Mouse (Mus musculus) 3134 (cell line): ENCODE measurements around the gene D330045A20Rik.
"Not testable (repeated sequence)": the region's sequence is repeated elsewhere in the genome, so short reads cannot be mapped to it uniquely, and the experiment has no call there.

Source experiments
- DNase-seq: peaks from one replicate; pipeline ENCODE4 v3.0.0-alpha.2; 2011; ENCODE audit warnings: low spot score; ENCODE audit not compliant: insufficient read length; ENCODE audit errors: extremely low read depth

Gene D330045A20Rik

GRCm38 (mm10) chrX:139480022-139480894 is at the start of gene D330045A20Rik:
Gene D330045A20Rik (plus strand): TSS chrX:139480367.
- no peak for DNase-seq

- no peak for DNase-seq
These were observed 47.6 kb upstream of the D330045A20Rik start for GRCm38 (mm10) chrX:139432550-139432949.

GRCm38 (mm10) chrX:139435202-139435601 is 45.0 kb upstream of the D330045A20Rik start:
- no peak for DNase-seq

GRCm38 (mm10) chrX:139441057-139441456 is 39.1 kb upstream of the D330045A20Rik start:
- not testable (repeated sequence) for DNase-seq

DNA sequence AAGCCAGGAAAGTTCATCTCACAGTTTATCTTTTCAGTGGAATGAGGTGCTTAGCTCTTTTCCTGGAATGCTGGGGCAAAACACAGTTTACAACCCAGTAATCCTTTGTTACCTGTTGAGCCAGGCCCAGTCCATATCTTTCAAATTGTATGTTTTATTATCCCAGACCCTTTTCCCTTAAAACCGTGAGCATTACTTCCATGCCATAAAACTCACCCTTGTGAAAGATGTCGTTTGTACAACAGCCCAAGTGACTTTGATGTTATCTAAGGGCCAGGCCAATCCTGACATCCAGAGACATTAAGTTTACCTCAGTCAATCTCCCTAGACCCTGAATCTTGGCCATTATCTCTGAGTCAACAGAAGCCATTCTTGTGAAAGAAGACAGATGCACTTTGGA is 23.4 kb upstream of the D330045A20Rik start:
- DNase-seq, result no peak

GRCm38 (mm10) chrX:139482083-139482482 is 1.9 kb downstream of the D330045A20Rik start:
- no peak for DNase-seq

DNA sequence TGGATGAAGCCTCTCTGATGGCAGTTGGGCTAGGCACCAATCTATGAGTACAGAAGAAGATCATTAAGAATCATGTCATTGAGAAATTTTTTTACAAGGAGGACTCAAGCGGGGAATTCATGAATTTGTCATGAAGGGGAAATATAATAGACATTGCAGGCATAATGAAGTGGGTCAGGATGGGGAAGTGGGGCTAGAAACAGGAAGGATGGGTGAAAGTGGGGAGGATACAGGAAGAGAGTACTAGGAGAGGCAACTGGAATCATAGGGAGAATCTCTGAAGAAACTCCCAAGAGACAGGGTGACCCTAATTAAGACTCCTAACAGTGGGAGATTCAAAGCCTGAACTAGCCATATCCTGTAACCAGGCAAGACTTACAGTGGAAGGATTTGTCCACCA is 4.8 kb downstream of the D330045A20Rik start:
- no peak for DNase-seq

GRCm38 (mm10) chrX:139516156-139516555 is 36.0 kb downstream of the D330045A20Rik start:
- DNase-seq, result no peak

DNA sequence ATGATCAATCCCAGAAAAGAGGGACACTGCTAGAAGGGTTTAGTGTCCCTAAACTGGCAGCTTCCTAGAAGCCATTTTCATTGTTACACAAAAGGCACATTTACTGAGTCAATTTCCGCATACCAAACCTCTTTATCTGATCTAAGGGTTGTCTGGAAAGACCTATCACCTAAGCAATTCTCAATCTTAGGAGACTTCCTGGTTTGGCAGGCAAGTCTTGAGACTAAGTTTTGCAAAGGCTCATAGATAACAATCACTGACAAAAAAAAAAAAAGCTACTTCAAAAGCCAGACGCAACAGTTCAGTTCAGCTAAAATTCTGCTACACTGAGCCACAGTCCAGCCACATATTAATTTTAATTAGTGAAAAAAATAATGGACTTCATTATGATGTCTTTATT is 39.1 kb downstream of the D330045A20Rik start:
- no peak for DNase-seq

GRCm38 (mm10) chrX:139524303-139525091 is 44.3 kb downstream of the D330045A20Rik start:
- DNase-seq, result no peak

GRCm38 (mm10) chrX:139525724-139526123 is 45.6 kb downstream of the D330045A20Rik start:
- DNase-seq, result no peak

DNA sequence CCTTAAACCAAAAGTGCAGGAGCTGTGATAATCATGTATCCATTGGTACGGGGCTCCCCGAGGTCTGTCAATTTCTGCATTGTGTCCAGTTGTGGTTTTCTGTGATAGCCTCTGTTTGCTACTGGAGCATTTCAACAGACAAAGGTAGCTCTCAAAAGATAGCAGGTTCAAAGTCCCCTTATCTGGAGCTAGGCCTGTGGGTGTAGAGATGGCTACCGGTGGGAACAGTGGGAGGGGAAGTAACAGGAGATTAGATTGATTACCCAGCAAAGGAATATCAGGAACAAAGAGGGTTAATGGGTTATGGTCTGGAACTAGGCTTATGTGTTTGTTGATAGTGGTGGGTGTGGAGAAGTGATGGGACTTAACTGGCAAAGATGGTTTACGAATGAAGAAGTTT is 46.8 kb downstream of the D330045A20Rik start:
- no peak for DNase-seq

DNA sequence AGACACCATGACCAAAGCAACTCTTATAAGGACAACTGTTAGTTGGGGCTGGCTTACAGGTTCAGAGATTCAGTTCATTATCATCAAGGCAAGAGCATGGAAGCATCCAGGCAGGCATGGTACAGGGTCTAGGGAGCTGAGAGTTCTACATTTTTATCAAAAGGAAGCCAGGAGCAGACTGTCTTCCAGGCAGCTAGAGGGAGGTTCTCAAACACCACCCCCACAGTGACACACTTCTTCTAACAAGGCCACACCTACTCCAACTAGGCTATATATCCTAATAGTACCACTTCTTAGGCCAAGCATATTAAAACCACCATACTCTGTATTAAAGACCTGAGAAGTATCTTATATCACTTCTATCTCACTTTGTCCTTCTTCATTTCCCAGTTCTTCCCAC is 49.5 kb downstream of the D330045A20Rik start:
- no peak for DNase-seq

- DNase-seq, result no peak
These were observed 52.1 kb downstream of the D330045A20Rik start for GRCm38 (mm10) chrX:139532293-139532692.

- no peak for DNase-seq
These were observed 57.7 kb downstream of the D330045A20Rik start for GRCm38 (mm10) chrX:139537641-139538397.

GRCm38 (mm10) chrX:139543726-139544125 is 63.6 kb downstream of the D330045A20Rik start:
- peak; percentile 10 for DNase-seq

DNA sequence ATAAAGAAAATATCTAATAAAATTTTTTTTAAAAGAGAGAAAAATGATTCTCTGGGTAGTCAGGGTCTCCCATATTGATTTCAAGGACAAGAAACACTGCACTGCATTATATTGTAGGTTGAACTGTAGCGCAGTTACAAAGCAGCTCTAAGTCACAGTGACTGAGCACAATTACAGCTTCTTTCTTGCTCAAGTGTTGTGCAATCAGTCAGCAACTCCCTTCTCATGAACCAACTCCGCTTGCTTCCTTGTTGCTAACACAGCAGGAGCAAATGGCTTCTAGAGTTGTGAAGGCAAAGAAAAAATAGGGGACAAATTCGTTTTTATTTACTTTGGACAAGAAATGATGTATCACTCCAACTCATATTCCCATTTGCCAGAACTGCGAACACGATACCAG is 70.3 kb downstream of the D330045A20Rik start:
- DNase-seq, result no peak

DNA sequence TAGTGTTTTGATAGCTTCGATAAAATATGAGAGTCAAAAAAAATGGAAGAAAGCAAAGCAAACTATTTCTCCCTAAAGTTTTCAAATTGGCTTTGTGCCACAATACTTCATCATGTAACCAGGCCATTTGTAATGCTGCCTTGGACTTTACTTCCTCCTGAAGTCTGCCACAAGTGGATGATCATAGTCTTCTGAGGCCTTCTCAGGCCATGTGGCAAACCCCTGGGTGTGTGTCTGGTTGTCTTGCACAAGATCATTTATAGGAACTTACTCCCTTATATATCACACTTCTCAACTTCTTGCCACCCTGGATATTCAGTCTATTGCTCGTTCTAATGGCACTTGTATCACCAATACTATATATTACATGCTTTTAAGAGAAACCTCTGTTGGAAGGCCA is 71.9 kb downstream of the D330045A20Rik start:
- DNase-seq, result no peak

- DNase-seq, result no peak
These were observed 82.2 kb downstream of the D330045A20Rik start for GRCm38 (mm10) chrX:139562255-139562924.

GRCm38 (mm10) chrX:139562925-139563461 is 82.8 kb downstream of the D330045A20Rik start, which contains the start of gene Rnf128:
Gene Rnf128 (plus strand): TSS chrX:139563316.
- DNase-seq, result no peak
